Mouse (Mus musculus): ENCODE data around the gene Hat1.

The Hat1 gene

DNA sequence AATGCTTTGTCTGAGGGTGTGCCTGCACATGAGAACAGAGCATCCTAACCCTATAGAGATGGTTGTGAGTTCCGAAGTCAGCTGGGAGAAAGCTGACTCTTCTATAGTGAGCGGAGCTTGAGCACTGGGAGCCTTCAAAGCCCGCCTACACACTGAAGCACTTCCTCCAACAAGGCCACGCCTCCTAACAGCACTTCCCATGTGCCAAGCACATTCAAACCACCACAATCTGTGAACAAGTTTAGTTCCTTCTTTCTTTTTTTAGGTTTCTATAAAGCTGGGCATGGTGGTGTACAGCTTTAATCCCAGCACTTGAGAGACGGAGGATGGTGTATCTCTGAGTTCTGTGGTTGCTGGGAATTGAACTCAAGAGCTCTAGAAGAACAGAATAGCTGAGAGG lies 11.3 kb upstream of the Hat1 start:
- DNase-seq: no peak

- DNase-seq: no peak
These were observed 6.8 kb upstream of the Hat1 start for GRCm38 (mm10) chr2:71381962-71382361.

DNA sequence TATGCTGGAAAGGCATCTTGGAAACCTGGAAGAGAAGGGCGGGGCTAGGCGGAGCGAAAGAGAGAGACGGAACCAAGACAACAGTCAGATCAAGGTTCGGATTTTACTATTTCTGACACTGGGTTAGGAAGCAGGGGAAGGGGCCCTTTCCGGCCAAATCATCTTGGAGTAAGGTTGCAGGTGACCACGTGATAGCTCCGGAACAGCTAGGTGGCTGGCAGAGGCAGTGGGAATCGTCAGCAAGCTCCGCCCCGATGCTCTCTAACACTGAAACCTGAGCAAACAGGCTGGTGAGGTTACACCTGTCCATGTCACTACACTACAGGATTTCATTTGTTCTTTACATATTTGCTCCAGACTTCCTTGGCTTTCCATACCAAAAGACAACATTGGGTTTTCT lies 4.9 kb upstream of the Hat1 start:
- no peak for DNase-seq

GRCm38 (mm10) chr2:71387766-71388165 lies 992 bp upstream of the Hat1 start:
- no peak for DNase-seq

- DNase-seq: no peak
These were observed 1.1 kb downstream of the Hat1 start for GRCm38 (mm10) chr2:71389864-71390263.

- DNase-seq: no peak
These were observed 16.9 kb downstream of the Hat1 start for GRCm38 (mm10) chr2:71405613-71406012.

- DNase-seq: no peak
These were observed 30.1 kb downstream of the Hat1 start for GRCm38 (mm10) chr2:71418760-71419280.

DNA sequence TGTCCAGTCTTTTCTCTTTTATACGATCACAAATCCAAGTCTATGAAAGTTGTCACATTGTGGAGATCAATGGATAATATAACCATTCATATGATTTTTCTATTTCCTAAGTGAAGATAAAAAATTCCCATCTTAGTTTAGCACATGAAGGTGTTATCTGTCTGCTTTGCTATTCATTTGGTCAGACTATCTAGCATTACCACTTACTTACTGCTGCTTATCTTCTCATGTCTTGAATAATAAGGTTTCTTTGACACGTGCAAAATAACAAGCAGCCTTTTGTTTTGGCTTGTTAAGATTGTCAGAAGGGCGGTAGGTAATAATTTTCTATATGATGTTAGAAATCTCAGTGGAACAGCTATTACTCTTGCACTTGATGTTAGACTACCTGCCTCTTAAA lies 30.6 kb downstream of the Hat1 start:
- no peak for DNase-seq

- no peak for DNase-seq
These were observed 32.2 kb downstream of the Hat1 start for GRCm38 (mm10) chr2:71420895-71421425.

GRCm38 (mm10) chr2:71424545-71424944 lies 35.8 kb downstream of the Hat1 start:
- no peak for DNase-seq

DNA sequence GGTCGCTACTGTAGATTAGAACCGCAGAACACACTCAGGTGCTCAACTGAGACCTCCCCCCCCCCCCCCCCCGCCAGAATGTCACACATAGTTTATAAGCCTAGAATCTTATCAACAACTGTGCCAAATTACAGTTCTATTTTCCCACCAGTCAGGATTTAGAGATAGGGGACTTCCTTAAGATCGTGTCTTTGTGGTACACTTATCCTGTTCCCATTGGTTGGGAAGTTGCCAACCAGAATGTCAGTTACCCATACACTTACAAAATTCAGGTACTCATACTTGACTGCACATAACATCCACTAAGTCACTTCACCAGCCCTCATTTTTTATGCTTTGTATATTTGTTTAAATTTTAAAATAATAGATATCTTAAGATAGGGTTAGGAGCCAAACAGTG lies 46.7 kb downstream of the Hat1 start:
- DNase-seq: no peak

DNA sequence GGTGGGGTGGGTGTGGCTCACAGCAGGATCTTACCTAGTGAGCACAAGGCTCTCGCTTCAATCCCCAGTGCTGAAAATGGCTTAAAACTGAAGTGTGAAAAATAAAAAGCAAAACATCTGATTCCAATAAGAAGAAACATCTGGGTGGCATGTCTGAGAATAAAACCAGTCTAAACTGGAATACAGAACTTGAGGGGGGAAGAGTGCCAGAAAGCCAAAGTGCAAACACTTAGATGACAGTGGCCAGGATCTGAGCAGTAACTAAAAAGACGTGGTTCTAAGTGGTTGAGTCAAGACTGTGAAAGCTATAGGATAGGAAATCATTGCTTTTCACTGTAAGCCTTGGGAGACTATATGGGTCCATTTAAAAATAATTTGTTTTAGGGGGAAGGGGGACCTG lies 54.6 kb downstream of the Hat1 start:
- no peak for DNase-seq

DNA sequence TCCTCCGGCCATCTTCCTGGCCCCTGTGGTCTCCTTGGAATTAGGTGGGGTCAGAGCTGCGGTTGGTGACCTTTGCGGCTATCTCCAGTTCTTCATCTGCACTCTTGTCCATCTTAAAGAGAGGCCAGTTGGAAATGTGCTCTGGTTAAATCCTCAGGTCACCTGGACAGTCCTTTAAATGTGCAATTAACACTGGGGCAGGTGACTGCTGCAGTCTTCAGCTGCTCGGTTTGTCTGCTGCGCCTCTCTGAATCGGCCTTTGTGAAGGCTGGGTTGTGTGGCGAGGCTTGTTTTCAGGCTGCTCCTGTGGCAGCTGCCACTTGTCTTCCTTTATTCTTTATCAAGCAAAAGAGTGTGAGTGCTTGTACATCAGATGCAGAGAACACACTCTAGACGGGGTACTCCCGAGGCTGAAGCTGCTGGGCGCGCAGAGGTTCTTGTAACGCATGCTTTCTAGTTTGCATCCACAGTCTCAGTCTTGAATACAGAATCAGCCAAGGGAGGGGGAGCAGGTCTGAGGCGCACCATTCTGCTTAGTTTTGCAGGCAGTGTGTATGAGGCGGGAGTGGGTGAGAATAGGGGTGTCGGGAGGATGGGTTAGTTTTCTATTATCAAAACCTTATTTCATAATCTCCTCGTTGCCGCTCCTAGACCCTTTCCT lies 56.9 kb downstream of the Hat1 start:
- DNase-seq: no peak

DNA sequence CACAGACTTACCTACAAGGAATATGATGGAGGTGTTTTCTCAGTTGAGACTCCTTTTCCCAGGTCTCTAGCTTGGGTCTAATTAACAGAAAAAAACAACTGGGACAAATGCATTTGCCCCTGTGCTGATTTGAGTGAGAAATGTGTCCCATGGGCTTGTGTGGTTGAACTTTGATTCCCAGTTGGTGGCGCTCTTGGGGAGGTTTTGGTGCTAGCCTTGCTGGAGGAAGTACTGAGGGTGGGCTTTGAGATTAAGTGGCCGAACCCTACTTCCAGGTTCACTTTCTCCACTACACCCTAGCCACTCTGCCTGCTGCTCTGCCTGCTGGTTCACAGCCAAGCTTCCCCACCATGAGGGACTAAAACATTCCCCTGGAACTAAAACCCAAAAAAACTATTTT lies 60.8 kb downstream of the Hat1 start:
- DNase-seq: no peak

DNA sequence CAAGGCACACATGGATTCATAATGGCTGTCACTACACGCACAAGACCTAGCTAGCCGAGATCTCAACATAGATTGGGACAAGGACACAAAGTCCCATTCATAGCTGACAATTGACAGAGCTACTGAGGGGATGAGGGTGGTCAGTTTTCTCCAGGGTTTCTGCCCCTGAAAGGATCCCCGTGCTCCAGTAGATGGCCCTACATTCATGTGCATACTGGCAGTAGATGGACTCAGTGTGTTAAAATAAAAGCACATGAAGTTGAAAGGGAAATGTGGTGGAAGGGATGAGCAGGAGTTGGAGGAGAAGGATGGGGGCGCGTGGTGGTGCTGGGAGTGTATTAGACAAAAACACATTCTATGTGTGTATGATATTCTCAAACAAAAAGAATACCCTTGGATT lies 63.0 kb downstream of the Hat1 start:
- DNase-seq: no peak

- peak; percentile 97 for DNase-seq
These were observed 64.6 kb downstream of the Hat1 start, which contains the start of gene Metap1d for GRCm38 (mm10) chr2:71453161-71453916. Gene Metap1d (plus strand): TSS chr2:71453276.

DNA sequence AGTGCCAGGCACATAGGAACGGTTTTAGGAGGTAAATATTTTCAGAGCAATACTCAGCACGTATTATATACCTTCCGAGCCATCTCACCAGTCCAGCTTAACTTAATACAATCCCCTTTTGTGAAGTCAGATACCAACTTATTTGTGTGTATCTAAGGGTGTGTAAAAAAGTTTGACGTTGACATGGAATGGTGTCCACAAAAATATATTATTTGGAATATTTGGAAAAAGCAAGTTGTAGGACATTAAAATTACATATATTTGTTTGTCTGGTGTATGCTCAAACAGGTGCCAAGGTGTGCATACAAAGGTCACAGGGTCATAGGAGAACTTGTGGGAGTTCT lies 65.1 kb downstream of the Hat1 start:
- DNase-seq: no peak

DNA sequence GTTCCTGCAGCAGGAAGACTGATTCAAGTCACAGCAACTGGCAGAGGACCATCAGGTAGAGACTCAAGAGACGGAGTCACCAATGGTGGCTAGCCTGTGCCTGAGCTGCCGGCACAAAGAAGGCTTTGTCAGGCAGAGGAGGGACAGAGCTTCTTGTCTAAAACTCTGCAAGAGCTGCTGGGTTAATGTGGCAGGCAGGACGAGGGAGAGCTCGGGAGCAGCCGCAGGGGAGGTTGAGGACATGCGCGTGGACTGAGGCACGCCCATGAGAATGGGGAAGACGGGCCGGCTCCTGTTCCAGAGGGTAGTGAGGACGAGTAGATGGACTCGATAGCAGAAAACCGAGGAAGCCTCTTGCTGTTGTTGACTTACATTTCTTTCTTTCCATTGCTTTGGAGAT lies 69.9 kb downstream of the Hat1 start:
- no peak for DNase-seq

- no peak for DNase-seq
These were observed 70.9 kb downstream of the Hat1 start for GRCm38 (mm10) chr2:71459659-71460058.

GRCm38 (mm10) chr2:71461139-71461538 lies 72.4 kb downstream of the Hat1 start:
- DNase-seq: no peak

DNA sequence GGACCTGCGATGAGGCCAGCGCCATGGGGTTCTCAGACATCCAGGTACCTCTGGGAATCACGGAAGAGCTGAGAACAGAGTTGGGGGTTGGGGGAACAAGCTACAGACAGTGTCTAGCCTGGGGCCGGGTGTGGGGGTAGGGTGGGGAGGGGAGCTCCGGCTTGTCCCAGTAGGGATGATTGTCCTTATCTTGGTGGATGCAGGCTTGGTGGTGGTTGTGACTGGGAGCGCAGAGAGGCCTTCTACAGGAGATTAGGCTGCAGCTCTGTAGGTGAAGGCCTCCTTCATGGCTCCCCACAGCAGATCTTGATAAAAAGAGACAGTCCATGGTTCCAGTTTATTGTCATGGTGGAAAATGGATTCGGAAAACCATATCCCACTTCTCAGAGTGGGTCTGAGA lies 72.8 kb downstream of the Hat1 start:
- DNase-seq: no peak

DNA sequence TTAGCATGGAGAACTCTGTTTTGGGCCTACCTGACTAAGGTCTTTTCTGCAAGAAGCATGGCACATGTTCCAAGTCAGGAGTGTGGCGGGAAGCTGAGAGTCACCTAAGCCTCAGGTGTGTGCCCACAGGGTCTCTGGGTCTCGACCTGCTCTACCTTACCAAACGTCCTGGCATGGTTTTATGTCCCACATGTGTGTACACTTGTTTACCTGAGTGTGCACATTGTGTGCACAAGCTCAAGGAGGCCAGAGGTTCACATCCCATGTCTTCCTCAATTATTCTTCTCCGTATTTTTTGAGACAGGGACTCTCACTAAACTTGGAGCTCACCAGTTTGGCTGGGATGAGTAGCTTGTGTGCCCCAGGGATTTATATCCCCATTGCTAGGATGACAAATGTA lies 73.3 kb downstream of the Hat1 start:
- no peak for DNase-seq

DNA sequence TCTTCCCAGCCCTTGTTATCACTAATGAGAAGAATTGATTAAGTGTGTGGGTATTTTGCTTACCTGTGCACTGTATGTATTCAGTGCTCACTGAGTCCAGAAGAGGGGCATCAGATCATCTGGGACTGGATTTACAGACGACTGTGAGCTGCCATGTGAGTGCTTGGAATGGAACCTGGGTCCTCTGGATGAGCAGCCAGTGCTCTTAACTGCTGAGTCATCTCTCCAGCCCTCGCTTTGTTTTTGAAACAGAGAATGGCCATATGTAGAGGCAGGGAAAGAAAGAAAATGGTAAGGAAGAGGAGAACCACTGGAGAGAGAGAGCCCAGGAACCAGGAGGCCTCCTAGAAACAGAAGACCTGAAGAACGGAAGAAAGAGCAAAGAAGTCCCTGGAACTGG lies 73.8 kb downstream of the Hat1 start:
- DNase-seq: no peak

DNA sequence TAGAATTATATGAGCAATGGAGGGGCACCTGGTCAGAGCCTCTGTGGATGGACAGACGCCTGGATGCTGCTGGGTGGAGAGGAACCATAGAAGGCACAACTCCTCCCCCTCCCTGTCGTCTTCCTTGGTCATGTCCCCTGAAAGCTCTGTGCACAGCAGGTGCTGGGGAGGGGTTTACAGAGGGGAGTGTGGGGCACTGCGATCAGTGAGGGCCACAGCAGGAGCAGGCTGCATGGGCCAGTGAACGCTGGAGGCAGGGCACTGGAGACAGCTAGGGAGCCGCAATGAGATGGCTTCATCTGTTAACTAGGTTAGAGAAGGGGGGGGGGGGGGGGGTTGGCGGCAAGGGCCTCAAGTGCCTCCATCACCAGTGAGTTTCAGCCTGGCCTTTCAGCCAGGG lies 77.3 kb downstream of the Hat1 start:
- no peak for DNase-seq
